Mouse (Mus musculus): ENCODE results near the gene Ube2j1. TPM values are rescaled to one million over a fixed set of nuclear protein-coding genes. Genes with fewer than 3 reads are reported as not detected.
A peak's percentile ranks its signal among the peaks of the same experiment; 100 is the strongest.

Gene Ube2j1
- polyA plus RNA-seq (2015; fragmentation: Nextera tagmentation; extraction: Ambion mirVana): 63.2 and 66.4 TPM in 2 replicates

- H3K4me1 ChIP-seq (ENCODE audit: control insufficient read depth, insufficient read depth, low read length): peaks cover 27% of the 10 kb centered on the region
- H3K27me3 ChIP-seq (ENCODE audit: control insufficient read depth, insufficient read depth, low read depth, low read length): no peaks in the 10 kb centered on the region
- WGBS: under 1% methylated on average over 98 of the region's 123 CpGs
- peak within 1 kb of the TSS; percentile 97 for H3K27ac ChIP-seq (ENCODE audit: low read length)
- H3K4me2 ChIP-seq (ENCODE audit: low read length): peak within 1 kb of the TSS; percentile 84
- H3K9ac ChIP-seq (ENCODE audit: low read depth, low read length): peak within 1 kb of the TSS; percentile 97
- H3K9me3 ChIP-seq (replicated peaks; ENCODE audit: control insufficient read depth, low read length, poor library complexity, severe bottlenecking): no peaks in the 10 kb centered on the region
- peaks cover 6% of the 10 kb centered on the region for H3K36me3 ChIP-seq (ENCODE audit: control insufficient read depth, insufficient read depth, low read length)
- ATAC-seq: peak; percentile 98
- H3K4me3 ChIP-seq (ENCODE audit: low read depth, low read length): peak within 1 kb of the TSS; percentile 59
Measured at GRCm38 (mm10) chr4:33031195-33031960, at the start of gene Ube2j1. TSS of gene Ube2j1 (plus strand) at chr4:33031416.

DNA sequence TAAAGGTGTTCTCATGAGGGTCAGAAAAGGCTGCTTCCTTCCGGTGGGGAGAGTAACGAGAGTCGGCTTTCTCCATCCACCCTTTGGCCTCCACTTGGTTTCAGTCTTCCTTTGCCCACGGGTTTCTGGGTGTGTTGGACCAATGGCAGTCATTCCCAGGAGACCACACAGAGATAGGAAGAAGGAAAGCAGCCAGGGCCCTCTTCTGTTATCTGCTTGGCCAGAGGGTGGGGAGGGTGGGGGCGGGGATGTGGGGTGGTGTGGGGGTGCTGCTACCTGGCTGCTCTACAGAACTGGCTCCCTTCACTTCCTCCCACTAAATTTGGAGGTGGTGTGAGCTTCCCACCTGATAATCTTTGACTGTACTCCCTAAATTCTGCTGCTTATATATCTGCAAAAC lies 49.6 kb upstream of the Ube2j1 start:
- Histone ChIP-seq H3K4me1 (ENCODE audit: control insufficient read depth, insufficient read depth, low read length) (peaks cover 27% of the 10 kb centered on the region), H3K4me2 (ENCODE audit: low read length) (peak overlapping the region; percentile 83; the same call in 1 of the 2 replicates), H3K4me3 (ENCODE audit: low read depth, low read length) (no peak overlapping the region), H3K36me3 (ENCODE audit: control insufficient read depth, insufficient read depth, low read length) (no peaks in the 10 kb centered on the region), H3K27ac (ENCODE audit: low read length) (no peak overlapping the region), H3K9me3 (replicated peaks; ENCODE audit: control insufficient read depth, low read length, poor library complexity, severe bottlenecking) (no peaks in the 10 kb centered on the region), H3K9ac (ENCODE audit: low read depth, low read length) (no peak overlapping the region), H3K27me3 (ENCODE audit: control insufficient read depth, insufficient read depth, low read depth, low read length) (no peaks in the 10 kb centered on the region)
- 27% methylated on average over 4 of the region's 5 CpGs for WGBS
- no peak for ATAC-seq

- WGBS: 0% methylated on average over 15 of the region's 15 CpGs
- Histone ChIP-seq H3K27me3 (ENCODE audit: control insufficient read depth, insufficient read depth, low read depth, low read length) (no peaks in the 10 kb centered on the region), H3K36me3 (ENCODE audit: control insufficient read depth, insufficient read depth, low read length) (no peaks in the 10 kb centered on the region), H3K27ac (ENCODE audit: low read length) (peak overlapping the region; percentile 87), H3K4me2 (ENCODE audit: low read length) (peak overlapping the region; percentile 83), H3K4me1 (ENCODE audit: control insufficient read depth, insufficient read depth, low read length) (peaks cover 27% of the 10 kb centered on the region), H3K4me3 (ENCODE audit: low read depth, low read length) (peak overlapping the region; percentile 93), H3K9ac (ENCODE audit: low read depth, low read length) (peak overlapping the region; percentile 97), H3K9me3 (replicated peaks; ENCODE audit: control insufficient read depth, low read length, poor library complexity, severe bottlenecking) (no peaks in the 10 kb centered on the region)
- ATAC-seq: peak; percentile 61
Measured at GRCm38 (mm10) chr4:32982041-32982715, 49.0 kb upstream of the Ube2j1 start.

DNA sequence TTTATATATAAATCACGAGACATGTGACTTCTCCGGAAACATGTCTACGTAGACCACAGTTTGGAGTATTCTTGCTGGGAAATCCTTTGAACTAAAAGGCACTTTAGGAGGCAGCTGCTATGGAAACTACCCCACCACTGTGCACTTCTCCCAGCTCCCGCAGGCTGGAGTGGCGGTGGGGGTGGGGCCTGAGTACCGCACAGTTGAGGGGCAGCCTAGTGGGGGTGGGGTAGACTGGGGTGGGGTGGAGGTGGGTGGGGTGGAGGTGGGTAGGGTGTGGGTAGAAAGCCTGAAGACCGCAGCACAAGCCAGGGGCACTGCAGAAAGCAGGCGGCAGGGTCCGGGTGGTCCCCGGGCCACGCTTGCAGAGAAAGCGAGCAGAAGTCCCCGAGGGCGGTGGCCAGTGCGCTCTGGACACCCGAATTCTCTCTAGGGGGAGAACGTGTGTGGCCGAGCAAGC lies 48.5 kb upstream of the Ube2j1 start, which contains the start of gene Rragd:
Gene Rragd (plus strand): TSS at position 322 of the 460 bp plus-strand sequence.
- under 1% methylated on average over 18 of the region's 18 CpGs for WGBS
- peak within 1 kb of the TSS; percentile 87 for H3K27ac ChIP-seq (ENCODE audit: low read length)
- H3K4me1 ChIP-seq (ENCODE audit: control insufficient read depth, insufficient read depth, low read length): peaks cover 27% of the 10 kb centered on the region
- H3K9me3 ChIP-seq (replicated peaks; ENCODE audit: control insufficient read depth, low read length, poor library complexity, severe bottlenecking): no peaks in the 10 kb centered on the region
- H3K9ac ChIP-seq (ENCODE audit: low read depth, low read length): peak within 1 kb of the TSS; percentile 97
- H3K4me2 ChIP-seq (ENCODE audit: low read length): peak within 1 kb of the TSS; percentile 83
- no peaks in the 10 kb centered on the region for H3K27me3 ChIP-seq (ENCODE audit: control insufficient read depth, insufficient read depth, low read depth, low read length)
- ATAC-seq: peak; percentile 85
- peak within 1 kb of the TSS; percentile 93 for H3K4me3 ChIP-seq (ENCODE audit: low read depth, low read length)
- H3K36me3 ChIP-seq (ENCODE audit: control insufficient read depth, insufficient read depth, low read length): no peaks in the 10 kb centered on the region

- Histone ChIP-seq H3K4me3 (ENCODE audit: low read depth, low read length) (peak overlapping the region; percentile 93), H3K9me3 (replicated peaks; ENCODE audit: control insufficient read depth, low read length, poor library complexity, severe bottlenecking) (no peaks in the 10 kb centered on the region), H3K27ac (ENCODE audit: low read length) (peak overlapping the region; percentile 87), H3K36me3 (ENCODE audit: control insufficient read depth, insufficient read depth, low read length) (no peaks in the 10 kb centered on the region), H3K4me1 (ENCODE audit: control insufficient read depth, insufficient read depth, low read length) (peaks cover 27% of the 10 kb centered on the region), H3K27me3 (ENCODE audit: control insufficient read depth, insufficient read depth, low read depth, low read length) (no peaks in the 10 kb centered on the region), H3K9ac (ENCODE audit: low read depth, low read length) (peak overlapping the region; percentile 97), H3K4me2 (ENCODE audit: low read length) (peak overlapping the region; percentile 83)
- peak; percentile 80 for ATAC-seq
- under 1% methylated on average over 74 of the region's 94 CpGs for WGBS
Measured at GRCm38 (mm10) chr4:32983176-32984155, 47.8 kb upstream of the Ube2j1 start.

DNA sequence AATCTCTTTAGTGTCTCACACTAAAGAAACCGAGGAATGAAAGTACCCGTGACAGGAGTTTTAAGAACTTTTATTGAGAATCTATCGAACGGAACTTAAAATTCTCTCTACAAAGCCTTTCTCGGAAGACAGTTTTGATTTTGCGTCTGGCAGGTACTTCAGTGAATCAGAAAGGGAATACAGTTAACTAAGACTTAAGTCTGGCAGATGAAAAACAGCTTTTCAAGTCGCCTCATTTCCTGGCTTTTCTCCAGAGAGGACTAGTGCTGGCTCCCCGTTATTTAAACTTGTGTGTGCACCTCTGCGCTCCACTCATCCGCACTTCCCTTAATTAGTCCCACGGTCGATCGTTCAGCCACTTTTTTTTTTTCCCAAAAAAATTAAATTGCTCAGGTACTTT lies 47.0 kb upstream of the Ube2j1 start:
- 0% methylated on average over 13 of the region's 13 CpGs for WGBS
- H3K4me3 ChIP-seq (ENCODE audit: low read depth, low read length): peak overlapping the region; percentile 93

GRCm38 (mm10) chr4:32984801-32985675 lies 46.2 kb upstream of the Ube2j1 start:
- ATAC-seq: no peak
- H3K4me1 ChIP-seq (ENCODE audit: control insufficient read depth, insufficient read depth, low read length): peaks cover 27% of the 10 kb centered on the region
- H3K9ac ChIP-seq (ENCODE audit: low read depth, low read length): peak overlapping the region; percentile 97
- no peaks in the 10 kb centered on the region for H3K27me3 ChIP-seq (ENCODE audit: control insufficient read depth, insufficient read depth, low read depth, low read length)
- H3K36me3 ChIP-seq (ENCODE audit: control insufficient read depth, insufficient read depth, low read length): no peaks in the 10 kb centered on the region
- no peaks in the 10 kb centered on the region for H3K9me3 ChIP-seq (replicated peaks; ENCODE audit: control insufficient read depth, low read length, poor library complexity, severe bottlenecking)
- WGBS: 6% methylated on average over 13 of the region's 13 CpGs
- peak overlapping the region; percentile 83 for H3K4me2 ChIP-seq (ENCODE audit: low read length)
- peak overlapping the region; percentile 93 for H3K4me3 ChIP-seq (ENCODE audit: low read depth, low read length)
- H3K27ac ChIP-seq (ENCODE audit: low read length): peak overlapping the region; percentile 66

More for the DNA sequence above, 47.0 kb upstream of the Ube2j1 start:
- H3K27ac ChIP-seq (ENCODE audit: low read length): peak overlapping the region; percentile 87
- H3K4me2 ChIP-seq (ENCODE audit: low read length): peak overlapping the region; percentile 83
- no peaks in the 10 kb centered on the region for H3K36me3 ChIP-seq (ENCODE audit: control insufficient read depth, insufficient read depth, low read length)
- peak overlapping the region; percentile 97 for H3K9ac ChIP-seq (ENCODE audit: low read depth, low read length)
- no peaks in the 10 kb centered on the region for H3K27me3 ChIP-seq (ENCODE audit: control insufficient read depth, insufficient read depth, low read depth, low read length)
- no peak for ATAC-seq
- H3K9me3 ChIP-seq (replicated peaks; ENCODE audit: control insufficient read depth, low read length, poor library complexity, severe bottlenecking): no peaks in the 10 kb centered on the region
- H3K4me1 ChIP-seq (ENCODE audit: control insufficient read depth, insufficient read depth, low read length): peaks cover 27% of the 10 kb centered on the region

- peaks cover 27% of the 10 kb centered on the region for H3K4me1 ChIP-seq (ENCODE audit: control insufficient read depth, insufficient read depth, low read length)
- no peak for ATAC-seq
- no peaks in the 10 kb centered on the region for H3K36me3 ChIP-seq (ENCODE audit: control insufficient read depth, insufficient read depth, low read length)
- no peak overlapping the region for H3K27ac ChIP-seq (ENCODE audit: low read length)
- H3K27me3 ChIP-seq (ENCODE audit: control insufficient read depth, insufficient read depth, low read depth, low read length): no peaks in the 10 kb centered on the region
- H3K4me2 ChIP-seq (ENCODE audit: low read length): peak overlapping the region; percentile 83; the same call in 1 of the 2 replicates
- no peak overlapping the region for H3K9ac ChIP-seq (ENCODE audit: low read depth, low read length)
- WGBS: 8% methylated on average over 3 of the region's 3 CpGs
- no peak overlapping the region for H3K4me3 ChIP-seq (ENCODE audit: low read depth, low read length)
- no peaks in the 10 kb centered on the region for H3K9me3 ChIP-seq (replicated peaks; ENCODE audit: control insufficient read depth, low read length, poor library complexity, severe bottlenecking)
Measured at GRCm38 (mm10) chr4:32985684-32986083, 45.5 kb upstream of the Ube2j1 start.

Measured in midbrain, embryonic 16.5 days (tissue).